Mouse (Mus musculus) adrenal gland, adult 18-20 months (tissue): Measurements from ENCODE around the gene Actr1b. TPM values are rescaled to one million over a fixed set of nuclear protein-coding genes. Genes with fewer than 3 reads are reported as not detected.

Source experiments
- DNase-seq, 2 experiments: peaks; one replicate each; pipeline ENCODE4 v3.0.0; 2021 to 2022; ENCODE audit warnings: low spot score in 2 of 2
- microRNA-seq, 2 experiments: library from miRNA; unstranded; fragments of <30 nt; microRNA quantifications; one replicate each; pipeline ENCODE4 v1.2.0; 2021; ENCODE audit warnings: borderline number of aligned reads in 2 of 2
- total RNA-seq, 2 experiments: library from RNA; stranded (reverse); gene quantifications; 1 replicate in 1 of 2; 2 replicates in 1 of 2; pipeline ENCODE4 v1.2.3; 2021

Gene Actr1b
- total RNA-seq, 2 experiments from 2014 or later = 113 to 143 TPM

GRCm38 (mm10) chr1:36657658-36658415 lies 56.4 kb downstream of the Actr1b start:
- DNase-seq = no peak

GRCm38 (mm10) chr1:36656233-36656632 lies 58.0 kb downstream of the Actr1b start:
- no peak for DNase-seq

GRCm38 (mm10) chr1:36655039-36655438 lies 59.2 kb downstream of the Actr1b start:
- no peak for DNase-seq

Small RNA genes lying within 50 kb of the gene (microRNA-seq; reads per million reads assigned to microRNA genes)
- 0 reads per million in 2 experiments for gene Gm24133

Other genes starting within 250 kb of the Actr1b start
- 1 to 10 TPM; 3.6 to 5.9 TPM for gene Cnnm4, start 242.8 kb downstream of the Actr1b start, total RNA-seq
- 10 to 100 TPM; 20.8 to 28.9 TPM for gene Cnnm3, start 202.6 kb downstream of the Actr1b start, total RNA-seq
- gene Ankrd23, start 177.5 kb downstream of the Actr1b start, total RNA-seq = 10 to 100 TPM; 10.3 to 10.6 TPM
- not detected for gene Gm42417, start 175.0 kb downstream of the Actr1b start, total RNA-seq
- gene Ankrd39, start 167.0 kb downstream of the Actr1b start, total RNA-seq = 10 to 100 TPM; 11.0 to 11.1 TPM
- gene Sema4c, start 156.1 kb downstream of the Actr1b start, total RNA-seq = 10 to 100 TPM; 13.7 to 15.8 TPM
- gene Fam178b, start 31.2 kb downstream of the Actr1b start, total RNA-seq = 1 to 10 TPM in 1 of 2 experiments, not detected in 1; 1.0 TPM
- gene Cox5b, start 23.0 kb downstream of the Actr1b start, total RNA-seq = 1,000 to 10,000 TPM in 1 of 2 experiments, 100 to 1,000 TPM in 1; 940 to 1,277 TPM
- not detected for gene 4933424G06Rik, start 4.3 kb downstream of the Actr1b start, total RNA-seq
- gene Zap70, start 47.4 kb upstream of the Actr1b start, total RNA-seq = under 1 TPM; 0.66 to 0.77 TPM
- 10 to 100 TPM; 37.2 to 44.1 TPM for gene Tmem131, start 229.2 kb upstream of the Actr1b start, total RNA-seq